Mouse (Mus musculus): ENCODE results near the gene Rbm6. TPM values are rescaled to one million over a fixed set of nuclear protein-coding genes. Genes with fewer than 3 reads are reported as not detected.

Rbm6 gene
- polyA plus RNA-seq, 1 experiment: 16.4 TPM

DNA sequence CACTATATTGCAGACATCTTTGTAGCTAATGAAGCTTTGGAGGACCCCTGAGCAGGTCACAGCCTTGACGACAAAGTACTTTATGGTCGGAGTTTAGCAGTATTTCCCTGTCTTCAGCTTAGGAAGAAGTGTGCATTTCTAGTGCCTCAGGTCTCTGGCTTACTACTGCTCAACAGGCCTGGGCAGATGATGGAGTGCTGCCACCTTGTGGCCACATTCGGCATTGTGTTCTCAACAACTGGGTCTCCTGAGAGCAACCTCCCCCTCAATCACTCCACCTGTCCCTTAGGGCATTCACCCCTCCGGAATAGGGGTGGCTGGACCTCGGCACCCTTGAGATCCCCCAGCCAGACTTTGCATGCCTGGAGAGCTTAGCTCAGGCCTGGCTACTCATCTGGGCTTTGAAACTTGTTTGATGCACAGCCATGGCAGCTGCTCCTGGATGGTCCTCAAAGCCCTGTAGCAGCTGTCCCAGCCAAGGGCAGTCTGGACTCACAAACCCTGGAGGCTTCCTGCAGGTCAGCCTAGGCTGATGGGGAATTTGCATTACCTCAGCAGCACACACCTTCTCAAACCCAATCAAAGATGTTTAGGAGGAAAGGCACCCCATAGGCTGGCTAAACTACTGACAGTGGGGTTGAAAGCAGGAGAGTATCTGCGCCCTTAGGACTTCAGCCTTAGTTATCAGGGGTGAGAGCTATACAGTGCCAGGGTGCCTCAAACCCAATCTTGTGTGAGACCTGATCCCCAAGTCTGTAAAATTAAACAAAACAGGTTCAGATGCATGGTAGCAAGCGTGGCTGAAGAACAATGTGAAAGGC, 134.8 kb downstream of the Rbm6 start:
- H3K27ac ChIP-seq (ENCODE audit: insufficient read depth, low read depth, low read length): no peak overlapping the region
- no peak for TF ChIP-seq POLR2A (IDR thresholded peaks at IDR 0.05; ENCODE audit: low read depth, low read length)
- peak; percentile 90; the same call in 1 of the 2 replicates for TF ChIP-seq CTCF (IDR thresholded peaks at IDR 0.05; ENCODE audit: extremely low read depth, insufficient read length, insufficient replicate concordance, low read depth, low read length)
- 18% methylated on average over 7 of the region's 7 CpGs for WGBS

DNA sequence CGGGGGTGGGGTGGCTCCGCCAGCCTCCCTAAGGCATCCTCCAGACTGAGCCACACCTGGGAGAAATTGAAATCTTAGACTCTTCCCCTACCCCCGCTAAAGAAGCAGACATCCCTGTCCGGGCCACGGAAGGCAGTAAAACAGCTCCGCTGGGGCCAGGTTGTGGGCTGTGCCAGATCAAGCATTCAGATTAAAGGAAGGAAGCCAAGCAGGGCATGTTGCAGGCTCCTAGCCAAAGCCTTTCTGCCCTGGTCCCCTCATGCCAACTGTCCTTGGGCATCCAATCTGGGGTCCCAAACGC, 136.9 kb downstream of the Rbm6 start:
- H3K4me1 ChIP-seq (ENCODE audit: control insufficient read depth, insufficient read depth, insufficient read length, low read length): 0 out of 2 replicates have a peak, but pooled peaks cover 2% of the 10 kb centered on the region
- H3K4me3 ChIP-seq (ENCODE audit: low read depth, low read length): no peak overlapping the region
- no peak for TF ChIP-seq POLR2A (IDR thresholded peaks at IDR 0.05; ENCODE audit: low read depth, low read length)
- no peak for TF ChIP-seq CTCF (IDR thresholded peaks at IDR 0.05; ENCODE audit: extremely low read depth, insufficient read length, insufficient replicate concordance, low read depth, low read length)
- 2% methylated on average over 7 of the region's 7 CpGs for WGBS
- no peak overlapping the region for H3K27ac ChIP-seq (ENCODE audit: insufficient read depth, low read depth, low read length)
- peaks cover 16% of the 10 kb centered on the region for H3K36me3 ChIP-seq (ENCODE audit: control insufficient read depth, insufficient read depth, low read length)
- H3K27me3 ChIP-seq (ENCODE audit: control insufficient read depth, insufficient read depth, low read length): peaks cover 9% of the 10 kb centered on the region; the same call in 1 of the 2 replicates

More for the DNA sequence above, 134.8 kb downstream of the Rbm6 start:
- H3K4me3 ChIP-seq (ENCODE audit: low read depth, low read length): no peak overlapping the region
- 0 out of 2 replicates have a peak, but pooled peaks cover 2% of the 10 kb centered on the region for H3K4me1 ChIP-seq (ENCODE audit: control insufficient read depth, insufficient read depth, insufficient read length, low read length)
- H3K36me3 ChIP-seq (ENCODE audit: control insufficient read depth, insufficient read depth, low read length): peaks cover 36% of the 10 kb centered on the region
- H3K27me3 ChIP-seq (ENCODE audit: control insufficient read depth, insufficient read depth, low read length): peaks cover 9% of the 10 kb centered on the region; the same call in 1 of the 2 replicates

DNA sequence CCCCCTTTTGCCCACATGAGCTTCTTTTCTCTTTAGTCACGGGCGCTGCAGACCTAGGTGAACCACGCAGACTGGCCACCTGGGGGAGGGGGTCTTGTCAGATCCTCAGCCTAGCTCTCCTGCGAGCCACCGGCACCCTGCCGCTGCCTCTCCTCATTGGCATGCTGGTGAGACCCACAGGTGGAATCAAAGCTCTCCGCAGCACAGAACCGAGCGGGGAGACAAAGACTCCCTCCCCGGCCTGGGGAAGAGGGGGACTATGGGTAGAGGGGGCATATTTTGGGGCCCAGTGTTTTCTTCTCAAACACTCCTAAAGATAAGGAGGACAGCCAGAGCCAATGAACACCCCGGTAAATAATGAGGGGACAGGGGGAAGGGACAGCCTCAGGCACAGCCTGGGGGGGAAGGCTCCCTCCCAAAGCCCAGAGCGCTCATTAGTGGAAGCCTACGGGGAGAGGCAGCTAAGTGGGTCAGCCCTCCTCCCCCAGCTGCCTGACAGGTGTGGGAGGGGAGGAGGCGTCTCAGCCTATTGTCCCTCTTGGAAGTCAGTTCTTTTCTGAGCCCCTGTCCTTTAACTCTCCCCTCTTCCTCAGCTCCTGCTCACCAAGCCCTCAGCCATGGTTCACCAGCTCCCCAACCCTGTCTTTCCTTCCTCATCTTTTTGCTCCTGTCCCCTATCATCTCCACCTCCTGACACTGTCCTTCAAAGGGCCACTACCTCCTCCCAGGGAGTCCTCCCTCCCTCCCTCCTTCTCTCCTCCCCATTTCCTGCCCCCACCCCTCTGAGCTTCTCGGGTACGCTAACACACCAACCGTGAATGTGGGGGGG, 137.5 kb downstream of the Rbm6 start:
- WGBS: 25% methylated on average over 17 of the region's 17 CpGs

DNA sequence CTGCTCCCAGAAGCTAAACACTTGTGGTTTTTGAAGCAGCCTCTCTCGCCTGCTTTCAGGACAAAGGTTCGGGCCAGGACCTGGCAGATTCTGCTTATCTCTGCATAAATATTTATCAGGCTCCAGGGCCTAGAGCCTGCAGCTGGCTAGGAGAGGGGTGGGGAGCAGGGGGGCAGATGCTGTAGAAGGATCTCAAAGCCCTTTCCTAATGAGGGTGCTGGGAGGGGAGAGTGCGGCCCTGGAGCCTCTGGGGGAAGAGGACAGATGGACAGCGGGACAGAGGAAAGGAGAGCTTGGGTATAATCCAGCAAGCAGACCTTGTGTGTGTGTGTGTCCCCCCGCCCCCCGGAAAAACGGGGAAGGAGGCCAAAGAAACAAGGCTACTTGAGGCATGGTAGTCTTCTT, 138.5 kb downstream of the Rbm6 start:
- 47% methylated on average over 7 of the region's 7 CpGs for WGBS
- no peak overlapping the region for H3K4me3 ChIP-seq (ENCODE audit: low read depth, low read length)
- 0 out of 2 replicates have a peak, but pooled peaks cover 2% of the 10 kb centered on the region for H3K4me1 ChIP-seq (ENCODE audit: control insufficient read depth, insufficient read depth, insufficient read length, low read length)
- H3K27ac ChIP-seq (ENCODE audit: insufficient read depth, low read depth, low read length): no peak overlapping the region
- TF ChIP-seq CTCF (IDR thresholded peaks at IDR 0.05; ENCODE audit: extremely low read depth, insufficient read length, insufficient replicate concordance, low read depth, low read length): no peak
- TF ChIP-seq POLR2A (IDR thresholded peaks at IDR 0.05; ENCODE audit: low read depth, low read length): no peak
- H3K36me3 ChIP-seq (ENCODE audit: control insufficient read depth, insufficient read depth, low read length): peaks cover 3% of the 10 kb centered on the region; the same call in 1 of the 2 replicates
- peaks cover 9% of the 10 kb centered on the region; the same call in 1 of the 2 replicates for H3K27me3 ChIP-seq (ENCODE audit: control insufficient read depth, insufficient read depth, low read length)

More for the DNA sequence above, 137.5 kb downstream of the Rbm6 start:
- Histone ChIP-seq H3K27ac (ENCODE audit: insufficient read depth, low read depth, low read length) (no peak overlapping the region), H3K4me1 (ENCODE audit: control insufficient read depth, insufficient read depth, insufficient read length, low read length) (0 out of 2 replicates have a peak, but pooled peaks cover 2% of the 10 kb centered on the region), H3K36me3 (ENCODE audit: control insufficient read depth, insufficient read depth, low read length) (peaks cover 10% of the 10 kb centered on the region), H3K27me3 (ENCODE audit: control insufficient read depth, insufficient read depth, low read length) (peaks cover 9% of the 10 kb centered on the region; the same call in 1 of the 2 replicates), H3K4me3 (ENCODE audit: low read depth, low read length) (no peak overlapping the region)
- no peak for TF ChIP-seq POLR2A (IDR thresholded peaks at IDR 0.05; ENCODE audit: low read depth, low read length)
- no peak for TF ChIP-seq CTCF (IDR thresholded peaks at IDR 0.05; ENCODE audit: extremely low read depth, insufficient read length, insufficient replicate concordance, low read depth, low read length)

DNA sequence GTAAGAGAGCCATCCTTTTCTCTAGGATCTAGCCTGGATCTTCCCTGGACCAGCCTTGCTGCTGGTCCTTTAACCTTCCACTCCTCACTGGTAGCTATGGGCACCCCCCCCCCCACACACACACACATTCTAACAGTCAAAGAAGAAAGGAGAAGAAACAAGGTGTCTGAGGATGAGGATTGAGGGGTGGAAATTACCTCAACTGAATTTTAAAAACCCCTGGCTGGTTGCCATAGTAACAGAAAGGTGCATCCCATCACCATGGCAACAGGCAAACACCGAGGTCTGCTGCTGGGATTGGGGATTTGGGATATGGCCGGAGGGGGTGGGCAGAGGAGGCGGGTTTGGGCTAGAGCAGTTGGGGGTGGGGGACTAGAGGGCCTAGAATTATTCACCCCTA, 143.3 kb downstream of the Rbm6 start:
- 86% methylated on average over 3 of the region's 3 CpGs for WGBS
- Histone ChIP-seq H3K27ac (ENCODE audit: insufficient read depth, low read depth, low read length) (no peak overlapping the region), H3K4me1 (ENCODE audit: control insufficient read depth, insufficient read depth, insufficient read length, low read length) (peaks cover 8% of the 10 kb centered on the region), H3K27me3 (ENCODE audit: control insufficient read depth, insufficient read depth, low read length) (no peaks in the 10 kb centered on the region; the same call in 1 of the 2 replicates), H3K36me3 (ENCODE audit: control insufficient read depth, insufficient read depth, low read length) (no peaks in the 10 kb centered on the region), H3K4me3 (ENCODE audit: low read depth, low read length) (no peak overlapping the region)
- TF ChIP-seq POLR2A (IDR thresholded peaks at IDR 0.05; ENCODE audit: low read depth, low read length): no peak
- TF ChIP-seq CTCF (IDR thresholded peaks at IDR 0.05; ENCODE audit: extremely low read depth, insufficient read length, insufficient replicate concordance, low read depth, low read length): no peak

DNA sequence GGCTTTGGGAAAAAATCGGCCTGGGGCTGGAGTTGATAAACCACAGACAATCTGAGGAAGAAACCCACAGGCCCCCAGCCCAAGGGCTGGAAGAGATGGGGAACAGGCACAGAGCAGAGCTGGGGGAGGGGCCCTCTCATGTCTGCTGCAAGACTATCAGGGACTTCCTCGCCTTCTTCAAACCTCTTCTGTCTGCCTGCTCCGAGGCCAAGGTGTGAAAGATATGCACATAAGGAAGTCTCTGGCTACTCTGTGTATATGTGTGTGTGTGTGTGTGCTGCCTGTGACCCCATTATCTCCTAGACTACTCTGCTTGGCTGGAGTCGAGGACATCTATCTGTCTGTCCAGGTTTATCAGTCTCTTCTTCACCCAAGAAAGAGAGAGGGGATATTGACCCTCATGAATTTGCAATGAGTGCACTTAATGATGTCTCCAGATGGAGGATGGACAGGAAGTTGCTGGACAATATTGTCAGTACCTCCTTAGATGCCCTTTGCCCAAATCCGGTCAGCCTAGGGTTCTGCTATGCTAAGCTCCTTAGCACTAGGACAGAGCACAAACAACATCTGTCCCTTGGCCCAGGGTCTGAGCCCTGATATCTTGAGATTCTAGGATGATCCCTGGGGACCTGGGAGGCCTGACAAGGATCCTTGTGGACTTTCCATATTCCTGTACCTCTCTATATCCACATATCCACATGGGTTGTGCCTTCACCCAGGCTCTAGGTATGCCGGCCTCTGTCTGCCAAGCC, 143.9 kb downstream of the Rbm6 start:
- no peaks in the 10 kb centered on the region for H3K27me3 ChIP-seq (ENCODE audit: control insufficient read depth, insufficient read depth, low read length)
- H3K4me3 ChIP-seq (ENCODE audit: low read depth, low read length): no peak overlapping the region
- no peaks in the 10 kb centered on the region for H3K36me3 ChIP-seq (ENCODE audit: control insufficient read depth, insufficient read depth, low read length)
- 69% methylated on average over 6 of the region's 6 CpGs for WGBS
- no peak for TF ChIP-seq POLR2A (IDR thresholded peaks at IDR 0.05; ENCODE audit: low read depth, low read length)
- no peak overlapping the region for H3K27ac ChIP-seq (ENCODE audit: insufficient read depth, low read depth, low read length)
- peaks cover 13% of the 10 kb centered on the region for H3K4me1 ChIP-seq (ENCODE audit: control insufficient read depth, insufficient read depth, insufficient read length, low read length)
